Mouse (Mus musculus) left cerebral cortex, adult 8-10 months (tissue): Measurements from ENCODE around the gene Mvb12b. TPM values are rescaled to one million over a fixed set of nuclear protein-coding genes. Genes with fewer than 3 reads are reported as not detected.
"Not testable (repeated sequence)": the region's sequence is repeated elsewhere in the genome, so short reads cannot be mapped to it uniquely, and the experiment has no call there.

Source experiments
- DNase-seq, 2 experiments: peaks; one replicate each; pipeline ENCODE4 v3.0.0; 2022; ENCODE audit warnings: low spot score in 2 of 2
- total RNA-seq, 4 experiments: library from RNA; stranded (reverse); gene quantifications; 2 replicates each; pipeline ENCODE4 v1.2.4; 2022

The Mvb12b gene
- total RNA-seq, result 10 to 100 TPM; 76.9 to 87.4 (median 79.7) TPM

- DNase-seq, result peak; percentile 50 to 56
These were observed at the start of gene Mvb12b for GRCm38 (mm10) chr2:33887328-33888099. Gene Mvb12b, minus strand, starts transcription at chr2:33887946.

GRCm38 (mm10) chr2:33935756-33936155 is 48.0 kb upstream of the Mvb12b start:
- DNase-seq, result peak in 1 of 2 experiments; percentile 28

GRCm38 (mm10) chr2:33933606-33934510 is 46.1 kb upstream of the Mvb12b start:
- no peak for DNase-seq

GRCm38 (mm10) chr2:33931161-33931560 is 43.4 kb upstream of the Mvb12b start:
- DNase-seq, result no peak

- no peak for DNase-seq
These were observed 37.5 kb upstream of the Mvb12b start for GRCm38 (mm10) chr2:33925288-33925687.

GRCm38 (mm10) chr2:33923482-33923881 is 35.7 kb upstream of the Mvb12b start:
- no peak for DNase-seq

GRCm38 (mm10) chr2:33922466-33922865 is 34.7 kb upstream of the Mvb12b start:
- no peak for DNase-seq

GRCm38 (mm10) chr2:33919934-33920615 is 32.3 kb upstream of the Mvb12b start:
- no peak for DNase-seq

- no peak for DNase-seq
These were observed 31.1 kb upstream of the Mvb12b start for GRCm38 (mm10) chr2:33918824-33919223.

- no peak for DNase-seq
These were observed 30.6 kb upstream of the Mvb12b start for GRCm38 (mm10) chr2:33918318-33918717.

- DNase-seq, result peak in 1 of 2 experiments; percentile 48
These were observed 28.9 kb upstream of the Mvb12b start for GRCm38 (mm10) chr2:33916603-33917002.

GRCm38 (mm10) chr2:33914998-33915397 is 27.3 kb upstream of the Mvb12b start:
- no peak for DNase-seq

GRCm38 (mm10) chr2:33914334-33914733 is 26.6 kb upstream of the Mvb12b start:
- no peak for DNase-seq

- DNase-seq, result not testable (repeated sequence)
These were observed 25.9 kb upstream of the Mvb12b start for GRCm38 (mm10) chr2:33913598-33913997.

GRCm38 (mm10) chr2:33912741-33913140 is 25.0 kb upstream of the Mvb12b start:
- DNase-seq, result no peak

GRCm38 (mm10) chr2:33908374-33908773 is 20.6 kb upstream of the Mvb12b start:
- no peak for DNase-seq

GRCm38 (mm10) chr2:33907174-33907573 is 19.4 kb upstream of the Mvb12b start:
- DNase-seq, result no peak

GRCm38 (mm10) chr2:33895829-33896228 is 8.1 kb upstream of the Mvb12b start:
- DNase-seq, result no peak

- no peak for DNase-seq
These were observed 5.4 kb upstream of the Mvb12b start for GRCm38 (mm10) chr2:33893151-33893550.

- DNase-seq, result peak in 1 of 2 experiments; percentile 40
These were observed 4.6 kb upstream of the Mvb12b start for GRCm38 (mm10) chr2:33892354-33892753.

GRCm38 (mm10) chr2:33888100-33888385 is 297 bp upstream of the Mvb12b start:
- no peak for DNase-seq
